Mouse (Mus musculus): ENCODE results near the gene Cers3. TPM values are rescaled to one million over a fixed set of nuclear protein-coding genes. Genes with fewer than 3 reads are reported as not detected.

Cers3 gene
- polyA plus RNA-seq, 1 experiment from 2014 or later = 0.36 TPM

- H3K4me1 ChIP-seq (ENCODE audit: control insufficient read depth, insufficient read depth, low read length) = no peaks in the 10 kb centered on the region
- H3K4me2 ChIP-seq (ENCODE audit: low read depth, low read length) = no peak overlapping the region
- 96% methylated on average over 17 of the region's 17 CpGs for WGBS
- no peak overlapping the region for H3K9ac ChIP-seq (replicated peaks; ENCODE audit: low read depth, low read length)
- ATAC-seq (ENCODE audit: low read depth) = no peak
- no peak overlapping the region for H3K4me3 ChIP-seq (ENCODE audit: low read depth, low read length)
- H3K27me3 ChIP-seq (ENCODE audit: control insufficient read depth, insufficient read depth, low read length) = no peaks in the 10 kb centered on the region
- no peaks in the 10 kb centered on the region for H3K36me3 ChIP-seq (ENCODE audit: control insufficient read depth, insufficient read depth, low read length)
- no peak overlapping the region for H3K27ac ChIP-seq (ENCODE audit: low read depth, low read length)
- no peaks in the 10 kb centered on the region for H3K9me3 ChIP-seq (ENCODE audit: control insufficient read depth, low read length)
These were observed 9.9 kb upstream of the Cers3 start for GRCm38 (mm10) chr7:66733431-66733830.

GRCm38 (mm10) chr7:66733882-66734281 is 9.4 kb upstream of the Cers3 start:
- Histone ChIP-seq H3K36me3 (ENCODE audit: control insufficient read depth, insufficient read depth, low read length) (no peaks in the 10 kb centered on the region), H3K9me3 (ENCODE audit: control insufficient read depth, low read length) (no peaks in the 10 kb centered on the region), H3K4me3 (ENCODE audit: low read depth, low read length) (no peak overlapping the region), H3K4me1 (ENCODE audit: control insufficient read depth, insufficient read depth, low read length) (no peaks in the 10 kb centered on the region), H3K27ac (ENCODE audit: low read depth, low read length) (no peak overlapping the region), H3K9ac (replicated peaks; ENCODE audit: low read depth, low read length) (no peak overlapping the region), H3K4me2 (ENCODE audit: low read depth, low read length) (no peak overlapping the region), H3K27me3 (ENCODE audit: control insufficient read depth, insufficient read depth, low read length) (no peaks in the 10 kb centered on the region)
- 95% methylated on average over 11 of the region's 11 CpGs for WGBS
- no peak for ATAC-seq (ENCODE audit: low read depth)

- 96% methylated on average over 4 of the region's 4 CpGs for WGBS
- no peak overlapping the region for H3K27ac ChIP-seq (ENCODE audit: low read depth, low read length)
- no peaks in the 10 kb centered on the region for H3K4me1 ChIP-seq (ENCODE audit: control insufficient read depth, insufficient read depth, low read length)
- no peak overlapping the region for H3K4me2 ChIP-seq (ENCODE audit: low read depth, low read length)
- H3K9ac ChIP-seq (replicated peaks; ENCODE audit: low read depth, low read length) = no peak overlapping the region
- H3K9me3 ChIP-seq (ENCODE audit: control insufficient read depth, low read length) = no peaks in the 10 kb centered on the region
- no peak for ATAC-seq (ENCODE audit: low read depth)
- no peaks in the 10 kb centered on the region for H3K36me3 ChIP-seq (ENCODE audit: control insufficient read depth, insufficient read depth, low read length)
- no peak overlapping the region for H3K4me3 ChIP-seq (ENCODE audit: low read depth, low read length)
- no peaks in the 10 kb centered on the region for H3K27me3 ChIP-seq (ENCODE audit: control insufficient read depth, insufficient read depth, low read length)
These were observed 8.8 kb upstream of the Cers3 start for GRCm38 (mm10) chr7:66734466-66734865.

DNA sequence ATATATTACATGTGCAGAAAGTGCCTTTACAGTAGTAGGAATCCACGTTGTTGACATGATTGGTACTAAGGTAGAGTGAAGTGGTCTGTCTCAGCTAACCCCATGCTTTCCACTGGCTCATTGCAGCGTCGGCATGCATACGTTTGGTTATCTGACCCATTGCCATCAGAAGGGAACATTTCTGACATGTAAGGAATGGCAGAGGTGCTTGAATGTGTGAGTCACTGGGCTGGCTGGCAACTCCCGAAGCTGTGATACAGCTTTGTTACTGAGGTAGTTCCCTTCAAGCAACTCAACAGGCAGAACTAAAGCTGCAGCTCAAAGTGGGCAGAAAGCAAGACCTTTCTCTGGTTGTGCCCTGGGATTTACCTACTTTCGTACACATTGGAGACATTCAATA is 8.3 kb upstream of the Cers3 start:
- Histone ChIP-seq H3K4me3 (ENCODE audit: low read depth, low read length) (no peak overlapping the region), H3K9me3 (ENCODE audit: control insufficient read depth, low read length) (no peaks in the 10 kb centered on the region), H3K27ac (ENCODE audit: low read depth, low read length) (no peak overlapping the region), H3K27me3 (ENCODE audit: control insufficient read depth, insufficient read depth, low read length) (no peaks in the 10 kb centered on the region), H3K36me3 (ENCODE audit: control insufficient read depth, insufficient read depth, low read length) (no peaks in the 10 kb centered on the region), H3K4me1 (ENCODE audit: control insufficient read depth, insufficient read depth, low read length) (no peaks in the 10 kb centered on the region), H3K9ac (replicated peaks; ENCODE audit: low read depth, low read length) (no peak overlapping the region), H3K4me2 (ENCODE audit: low read depth, low read length) (no peak overlapping the region)
- 93% methylated on average over 6 of the region's 6 CpGs for WGBS
- ATAC-seq (ENCODE audit: low read depth) = no peak

DNA sequence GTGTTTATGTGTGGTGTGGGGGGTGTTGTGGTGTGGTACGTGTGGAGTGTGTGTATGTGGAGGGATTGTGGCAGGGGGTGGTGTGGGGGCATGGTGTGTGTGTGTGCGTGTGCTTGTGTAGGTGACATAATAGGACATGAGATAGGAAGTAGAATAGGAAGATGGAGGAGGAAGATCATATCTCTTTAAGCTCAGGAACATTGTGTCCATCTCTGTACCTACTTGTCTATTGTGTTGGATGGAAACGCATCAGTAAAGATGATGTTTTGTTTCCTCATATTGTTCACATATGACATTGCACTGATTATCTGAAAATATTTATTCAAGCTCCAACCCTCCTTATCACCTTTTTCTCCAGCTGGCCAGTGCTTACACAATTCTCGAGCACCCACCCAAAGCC is 5.9 kb upstream of the Cers3 start:
- no peak overlapping the region for H3K4me3 ChIP-seq (ENCODE audit: low read depth, low read length)
- WGBS = 95% methylated on average over 4 of the region's 4 CpGs
- no peak for ATAC-seq (ENCODE audit: low read depth)
- H3K36me3 ChIP-seq (ENCODE audit: control insufficient read depth, insufficient read depth, low read length) = no peaks in the 10 kb centered on the region
- H3K9me3 ChIP-seq (ENCODE audit: control insufficient read depth, low read length) = no peaks in the 10 kb centered on the region
- H3K27ac ChIP-seq (ENCODE audit: low read depth, low read length) = no peak overlapping the region
- H3K27me3 ChIP-seq (ENCODE audit: control insufficient read depth, insufficient read depth, low read length) = no peaks in the 10 kb centered on the region
- no peak overlapping the region for H3K9ac ChIP-seq (replicated peaks; ENCODE audit: low read depth, low read length)
- H3K4me2 ChIP-seq (ENCODE audit: low read depth, low read length) = no peak overlapping the region
- no peaks in the 10 kb centered on the region for H3K4me1 ChIP-seq (ENCODE audit: control insufficient read depth, insufficient read depth, low read length)

- Histone ChIP-seq H3K36me3 (ENCODE audit: control insufficient read depth, insufficient read depth, low read length) (no peaks in the 10 kb centered on the region), H3K4me2 (ENCODE audit: low read depth, low read length) (no peak overlapping the region), H3K4me3 (ENCODE audit: low read depth, low read length) (no peak overlapping the region), H3K27ac (ENCODE audit: low read depth, low read length) (no peak overlapping the region), H3K9me3 (ENCODE audit: control insufficient read depth, low read length) (no peaks in the 10 kb centered on the region), H3K27me3 (ENCODE audit: control insufficient read depth, insufficient read depth, low read length) (no peaks in the 10 kb centered on the region), H3K9ac (replicated peaks; ENCODE audit: low read depth, low read length) (no peak overlapping the region), H3K4me1 (ENCODE audit: control insufficient read depth, insufficient read depth, low read length) (no peaks in the 10 kb centered on the region)
- ATAC-seq (ENCODE audit: low read depth) = no peak
- 72% methylated on average over 5 of the region's 5 CpGs for WGBS
These were observed 2.3 kb upstream of the Cers3 start for GRCm38 (mm10) chr7:66741008-66741407.

DNA sequence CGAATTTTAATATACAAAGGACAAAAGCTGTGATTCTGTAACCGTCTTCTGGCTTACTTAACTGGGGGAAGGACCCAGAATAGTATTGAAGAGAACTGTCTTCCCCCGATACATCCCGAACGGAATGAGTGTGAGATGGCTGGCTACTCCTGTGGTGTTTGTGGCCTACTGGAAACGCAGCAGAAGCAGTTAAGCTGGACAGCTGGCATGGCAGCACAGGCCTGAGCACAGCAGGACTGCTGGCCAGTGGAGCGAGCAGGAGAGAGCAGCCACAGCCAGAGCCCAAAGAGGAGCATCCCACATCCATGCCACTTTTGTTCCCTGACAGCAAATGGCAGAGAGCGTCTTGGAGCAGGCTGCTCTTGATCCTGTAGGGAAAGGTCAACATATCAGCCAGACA is 1.9 kb upstream of the Cers3 start:
- H3K4me1 ChIP-seq (ENCODE audit: control insufficient read depth, insufficient read depth, low read length) = no peaks in the 10 kb centered on the region
- no peak overlapping the region for H3K9ac ChIP-seq (replicated peaks; ENCODE audit: low read depth, low read length)
- no peaks in the 10 kb centered on the region for H3K27me3 ChIP-seq (ENCODE audit: control insufficient read depth, insufficient read depth, low read length)
- H3K27ac ChIP-seq (ENCODE audit: low read depth, low read length) = no peak overlapping the region
- H3K9me3 ChIP-seq (ENCODE audit: control insufficient read depth, low read length) = no peaks in the 10 kb centered on the region
- no peak overlapping the region for H3K4me3 ChIP-seq (ENCODE audit: low read depth, low read length)
- 76% methylated on average over 8 of the region's 8 CpGs for whole genome bisulfite sequencing
- no peak overlapping the region for H3K4me2 ChIP-seq (ENCODE audit: low read depth, low read length)
- H3K36me3 ChIP-seq (ENCODE audit: control insufficient read depth, insufficient read depth, low read length) = no peaks in the 10 kb centered on the region
- ATAC-seq (ENCODE audit: low read depth) = no peak

DNA sequence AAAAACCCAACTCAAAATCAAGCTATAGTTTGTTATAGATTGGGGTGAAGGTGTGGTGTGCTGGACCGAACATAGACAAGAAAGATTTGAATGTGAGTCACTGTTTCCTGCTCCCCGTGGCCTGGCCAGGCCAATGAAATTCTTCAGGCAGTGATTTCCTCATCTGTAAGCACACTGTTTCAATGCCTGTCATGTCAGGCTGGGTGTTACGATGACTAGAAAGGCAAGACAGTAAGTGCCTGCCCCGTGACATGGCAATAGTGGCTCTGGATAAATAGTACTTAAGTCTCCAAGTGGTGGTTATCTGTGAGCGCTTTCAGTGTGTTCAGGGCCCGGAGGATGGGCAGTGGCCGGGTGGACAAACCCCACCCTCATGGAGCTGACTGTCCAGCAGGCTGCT is 3.7 kb downstream of the Cers3 start:
- Histone ChIP-seq H3K27ac (ENCODE audit: low read depth, low read length) (no peak overlapping the region), H3K4me3 (ENCODE audit: low read depth, low read length) (no peak overlapping the region), H3K27me3 (ENCODE audit: control insufficient read depth, insufficient read depth, low read length) (no peaks in the 10 kb centered on the region), H3K9ac (replicated peaks; ENCODE audit: low read depth, low read length) (no peak overlapping the region), H3K36me3 (ENCODE audit: control insufficient read depth, insufficient read depth, low read length) (no peaks in the 10 kb centered on the region), H3K9me3 (ENCODE audit: control insufficient read depth, low read length) (no peaks in the 10 kb centered on the region), H3K4me1 (ENCODE audit: control insufficient read depth, insufficient read depth, low read length) (no peaks in the 10 kb centered on the region), H3K4me2 (ENCODE audit: low read depth, low read length) (no peak overlapping the region)
- ATAC-seq (ENCODE audit: low read depth) = no peak
- 85% methylated on average over 7 of the region's 7 CpGs for WGBS

DNA sequence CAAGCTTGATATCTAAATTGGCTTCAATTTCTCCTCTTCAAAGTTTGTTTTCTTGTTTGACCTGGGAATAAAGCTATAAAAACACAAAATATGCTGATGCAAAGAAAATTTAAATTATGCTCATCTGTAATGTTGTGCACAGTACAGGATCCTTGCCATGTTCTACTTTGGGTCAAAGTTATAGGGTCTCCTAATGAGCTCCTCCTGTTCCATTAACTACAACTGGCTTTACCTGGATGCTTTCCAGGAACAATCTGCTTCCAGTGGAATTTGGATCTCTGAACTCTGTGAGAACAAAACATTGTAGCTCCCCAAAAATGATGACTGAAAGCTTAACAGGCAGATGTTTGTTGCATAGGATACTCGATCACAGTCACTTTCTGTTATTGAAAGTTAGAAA is 6.7 kb downstream of the Cers3 start:
- H3K27me3 ChIP-seq (ENCODE audit: control insufficient read depth, insufficient read depth, low read length) = no peaks in the 10 kb centered on the region
- H3K4me1 ChIP-seq (ENCODE audit: control insufficient read depth, insufficient read depth, low read length) = no peaks in the 10 kb centered on the region
- no peaks in the 10 kb centered on the region for H3K9me3 ChIP-seq (ENCODE audit: control insufficient read depth, low read length)
- no peak overlapping the region for H3K9ac ChIP-seq (replicated peaks; ENCODE audit: low read depth, low read length)
- no peak overlapping the region for H3K4me3 ChIP-seq (ENCODE audit: low read depth, low read length)
- no peak overlapping the region for H3K4me2 ChIP-seq (ENCODE audit: low read depth, low read length)
- H3K36me3 ChIP-seq (ENCODE audit: control insufficient read depth, insufficient read depth, low read length) = no peaks in the 10 kb centered on the region
- 91% methylated on average over 1 of the region's 1 CpGs for WGBS
- no peak overlapping the region for H3K27ac ChIP-seq (ENCODE audit: low read depth, low read length)
- ATAC-seq (ENCODE audit: low read depth) = no peak

DNA sequence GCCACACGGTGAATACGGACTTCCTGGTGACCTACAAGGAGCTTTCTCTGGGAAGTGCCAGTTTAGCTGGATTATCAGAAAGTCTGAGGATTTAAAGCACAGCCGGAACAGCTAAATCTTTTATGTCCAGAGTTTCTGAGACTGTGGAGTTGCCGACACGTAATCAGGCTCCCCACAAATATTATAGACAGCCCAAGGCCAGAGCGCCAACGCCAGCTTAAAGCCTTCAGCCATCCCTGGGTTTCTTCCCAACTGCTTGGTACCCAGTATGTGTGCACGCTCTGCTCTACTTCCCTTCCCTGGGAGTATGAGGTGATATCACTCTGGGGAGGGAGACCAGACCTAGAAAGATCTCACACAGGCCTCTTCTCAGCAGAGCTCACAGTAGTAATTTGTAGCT is 10.5 kb downstream of the Cers3 start:
- 88% methylated on average over 8 of the region's 8 CpGs for WGBS
- H3K9me3 ChIP-seq (ENCODE audit: control insufficient read depth, low read length) = no peaks in the 10 kb centered on the region

More for the DNA sequence above, 10.5 kb downstream of the Cers3 start:
- H3K27me3 ChIP-seq (ENCODE audit: control insufficient read depth, insufficient read depth, low read length) = no peaks in the 10 kb centered on the region
- no peaks in the 10 kb centered on the region for H3K4me1 ChIP-seq (ENCODE audit: control insufficient read depth, insufficient read depth, low read length)
- H3K4me2 ChIP-seq (ENCODE audit: low read depth, low read length) = no peak overlapping the region
- H3K27ac ChIP-seq (ENCODE audit: low read depth, low read length) = no peak overlapping the region
- H3K36me3 ChIP-seq (ENCODE audit: control insufficient read depth, insufficient read depth, low read length) = no peaks in the 10 kb centered on the region
- ATAC-seq (ENCODE audit: low read depth) = no peak
- no peak overlapping the region for H3K9ac ChIP-seq (replicated peaks; ENCODE audit: low read depth, low read length)
- no peak overlapping the region for H3K4me3 ChIP-seq (ENCODE audit: low read depth, low read length)

All from neural tube, embryonic 14.5 days (tissue).